Mouse (Mus musculus): ENCODE measurements around the gene Acy3.
A peak's percentile ranks its signal among the peaks of the same experiment; 100 is the strongest.
"Not testable (repeated sequence)": the region's sequence is repeated elsewhere in the genome, so short reads cannot be mapped to it uniquely, and the experiment has no call there.

The Acy3 gene

DNA sequence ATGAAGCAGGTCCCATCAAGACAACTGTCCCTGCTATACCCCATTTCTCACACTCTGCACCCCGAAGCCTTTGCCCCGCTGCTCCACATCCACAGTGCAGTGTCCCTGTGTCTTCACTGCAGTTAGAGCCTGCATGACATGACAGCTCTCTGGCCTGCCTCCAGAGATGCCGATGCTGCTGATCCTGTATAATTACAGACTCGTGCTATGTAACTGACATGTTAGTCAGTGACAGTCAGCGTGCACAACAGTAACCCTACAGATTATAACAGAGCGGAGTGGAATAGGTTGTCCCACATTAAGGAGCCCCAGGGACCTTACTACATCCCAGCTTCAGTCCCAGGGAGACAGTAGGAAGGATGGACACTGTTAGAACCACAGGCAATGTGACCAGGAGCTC, 11.8 kb upstream of the Acy3 start:
- not testable (repeated sequence) for DNase-seq (ENCODE audit: low read depth)

DNA sequence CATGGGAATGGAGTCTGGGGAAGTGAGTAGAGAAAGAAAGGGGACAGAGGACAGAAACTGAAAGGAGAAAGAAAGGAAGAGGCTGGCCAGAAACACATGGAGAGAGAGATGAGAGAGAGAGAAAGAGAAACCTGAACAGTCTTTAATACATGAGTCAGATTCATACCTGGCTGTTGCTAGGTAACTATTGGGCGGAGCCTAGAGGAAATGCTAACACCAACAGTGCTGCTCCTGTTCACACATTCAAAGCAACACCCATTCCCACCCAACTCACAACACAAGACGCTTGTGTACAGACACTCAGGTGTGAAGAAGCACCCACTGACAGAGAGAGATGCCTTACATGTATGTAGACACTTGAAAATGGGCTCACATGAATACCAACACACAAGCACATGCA, 10.5 kb upstream of the Acy3 start:
- DNase-seq (ENCODE audit: low read depth): no peak

GRCm38 (mm10) chr19:3980309-3980708, 6.1 kb upstream of the Acy3 start:
- peak; percentile 81 for DNase-seq (ENCODE audit: low read depth)

DNA sequence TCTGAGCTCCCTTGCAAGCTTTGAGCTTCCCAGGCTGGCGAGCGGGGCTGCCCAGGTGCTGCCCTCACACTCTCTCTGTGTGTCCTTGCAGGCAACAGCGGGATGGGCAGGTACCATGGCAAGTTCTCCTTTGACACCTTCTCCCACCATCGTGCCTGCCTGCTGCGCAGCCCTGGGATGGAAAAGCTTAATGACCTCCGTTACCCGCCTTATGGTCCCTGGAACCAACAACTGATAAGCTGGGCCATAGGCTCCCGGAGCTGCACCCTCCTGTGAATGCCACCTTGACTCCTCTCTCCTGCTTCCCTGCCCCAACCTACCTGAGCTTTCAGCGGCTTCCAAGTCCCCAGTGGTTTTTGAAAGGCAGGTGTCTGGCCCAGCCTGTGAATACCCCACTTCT, 5.5 kb upstream of the Acy3 start:
- DNase-seq (ENCODE audit: low read depth): no peak

- DNase-seq (ENCODE audit: low read depth): no peak
Observed at GRCm38 (mm10) chr19:3983527-3984200, 2.7 kb upstream of the Acy3 start.

GRCm38 (mm10) chr19:3985261-3985681, 1.1 kb upstream of the Acy3 start:
- DNase-seq (ENCODE audit: low read depth): no peak

- no peak for DNase-seq (ENCODE audit: low read depth)
Observed at GRCm38 (mm10) chr19:3988066-3988465, 1.7 kb downstream of the Acy3 start.

DNA sequence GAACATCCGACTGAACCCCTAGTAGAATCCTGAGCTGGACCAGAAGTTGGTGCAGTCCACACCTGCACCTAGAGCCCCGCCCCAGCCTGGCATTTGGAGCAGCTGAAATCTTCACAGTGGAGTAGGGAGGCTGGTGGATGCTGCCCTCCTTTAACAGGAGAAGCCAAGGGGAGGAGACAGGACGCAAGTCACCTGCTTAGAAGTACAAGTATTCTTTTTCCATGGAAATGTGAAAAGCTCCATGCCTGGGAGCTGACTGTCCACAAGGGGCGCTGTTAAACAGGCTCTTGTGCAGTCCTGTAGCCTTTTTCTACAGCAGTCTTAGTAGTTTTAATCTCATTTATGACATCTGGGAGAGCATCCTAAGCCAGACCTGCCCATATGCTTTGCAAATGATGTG, 2.4 kb downstream of the Acy3 start:
- no peak for DNase-seq (ENCODE audit: low read depth)

GRCm38 (mm10) chr19:3990804-3991203, 4.4 kb downstream of the Acy3 start:
- no peak for DNase-seq (ENCODE audit: low read depth)

- DNase-seq (ENCODE audit: low read depth): no peak
Observed at GRCm38 (mm10) chr19:3991562-3991961, 5.2 kb downstream of the Acy3 start.

DNA sequence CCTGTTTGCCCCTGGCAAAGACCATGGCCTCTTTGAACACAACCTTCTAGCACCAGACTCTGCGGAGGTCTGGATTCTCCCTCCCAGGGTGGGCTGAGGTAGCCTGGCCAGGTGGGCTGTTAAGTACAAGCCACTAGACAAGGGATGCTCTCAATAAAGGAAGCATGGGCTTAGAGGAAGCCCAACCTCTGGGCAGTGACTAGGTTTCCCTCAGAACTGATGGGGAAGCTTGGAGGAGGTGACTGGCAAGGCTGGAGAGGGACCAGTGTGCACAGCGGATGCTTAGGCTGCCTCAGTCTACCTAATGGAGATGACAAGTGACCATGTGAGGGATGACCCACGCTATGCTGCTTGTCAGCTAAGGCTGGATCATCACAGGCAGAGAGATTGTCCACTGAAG, 5.6 kb downstream of the Acy3 start:
- DNase-seq (ENCODE audit: low read depth): no peak

- no peak for DNase-seq (ENCODE audit: low read depth)
Observed at GRCm38 (mm10) chr19:3992416-3992815, 6.0 kb downstream of the Acy3 start, which contains the start of gene Tbx10. Gene Tbx10, plus strand, starts transcription at chr19:3992752.

DNA sequence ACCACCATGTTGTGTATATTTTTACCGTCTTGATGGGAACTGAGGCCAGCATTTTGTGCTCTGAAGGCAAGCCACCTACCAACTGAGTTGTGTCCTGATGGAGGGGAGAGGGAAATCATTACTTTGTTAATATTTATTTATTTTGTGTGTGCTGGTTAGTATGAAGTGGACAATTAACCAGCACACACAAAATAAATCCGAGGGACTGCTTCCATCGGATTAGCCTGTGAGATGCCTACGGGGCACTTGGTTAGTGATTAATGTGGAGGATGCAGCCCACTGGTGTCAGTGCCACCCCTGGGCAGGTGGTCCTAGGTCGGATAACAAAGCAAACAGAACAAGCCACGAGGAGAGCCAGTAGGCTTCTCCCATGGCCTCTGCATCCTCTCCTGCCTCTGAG, 8.6 kb downstream of the Acy3 start:
- DNase-seq (ENCODE audit: low read depth): no peak

DNA sequence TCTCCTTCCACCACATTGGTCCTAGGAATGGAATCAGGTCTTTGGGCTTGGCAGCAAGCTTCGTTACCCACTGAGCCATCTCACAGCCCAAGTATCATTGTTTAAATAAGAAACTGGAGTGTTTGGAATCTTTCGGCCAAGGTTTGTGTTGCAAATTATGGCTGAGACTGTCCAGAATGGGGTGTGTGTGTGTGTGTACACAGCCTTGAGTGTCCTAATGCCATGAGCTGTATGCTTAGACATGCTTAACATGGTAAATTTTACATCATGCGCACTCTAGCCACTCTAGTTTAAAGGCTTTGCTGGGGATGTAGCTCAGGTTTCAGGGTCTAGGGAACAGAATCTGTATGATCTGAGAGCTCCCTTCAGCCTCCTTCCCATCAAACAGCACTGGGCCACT, 9.1 kb downstream of the Acy3 start:
- DNase-seq (ENCODE audit: low read depth): no peak

GRCm38 (mm10) chr19:3996106-3996505, 9.7 kb downstream of the Acy3 start:
- no peak for DNase-seq (ENCODE audit: low read depth)

GRCm38 (mm10) chr19:3996747-3997146, 10.4 kb downstream of the Acy3 start:
- no peak for DNase-seq (ENCODE audit: low read depth)

- DNase-seq (ENCODE audit: low read depth): no peak
Observed at GRCm38 (mm10) chr19:3997231-3997630, 10.9 kb downstream of the Acy3 start.

- no peak for DNase-seq (ENCODE audit: low read depth)
Observed at GRCm38 (mm10) chr19:3998335-3998734, 12.0 kb downstream of the Acy3 start.

GRCm38 (mm10) chr19:3999121-3999730, 12.9 kb downstream of the Acy3 start:
- no peak for DNase-seq (ENCODE audit: low read depth)

DNA sequence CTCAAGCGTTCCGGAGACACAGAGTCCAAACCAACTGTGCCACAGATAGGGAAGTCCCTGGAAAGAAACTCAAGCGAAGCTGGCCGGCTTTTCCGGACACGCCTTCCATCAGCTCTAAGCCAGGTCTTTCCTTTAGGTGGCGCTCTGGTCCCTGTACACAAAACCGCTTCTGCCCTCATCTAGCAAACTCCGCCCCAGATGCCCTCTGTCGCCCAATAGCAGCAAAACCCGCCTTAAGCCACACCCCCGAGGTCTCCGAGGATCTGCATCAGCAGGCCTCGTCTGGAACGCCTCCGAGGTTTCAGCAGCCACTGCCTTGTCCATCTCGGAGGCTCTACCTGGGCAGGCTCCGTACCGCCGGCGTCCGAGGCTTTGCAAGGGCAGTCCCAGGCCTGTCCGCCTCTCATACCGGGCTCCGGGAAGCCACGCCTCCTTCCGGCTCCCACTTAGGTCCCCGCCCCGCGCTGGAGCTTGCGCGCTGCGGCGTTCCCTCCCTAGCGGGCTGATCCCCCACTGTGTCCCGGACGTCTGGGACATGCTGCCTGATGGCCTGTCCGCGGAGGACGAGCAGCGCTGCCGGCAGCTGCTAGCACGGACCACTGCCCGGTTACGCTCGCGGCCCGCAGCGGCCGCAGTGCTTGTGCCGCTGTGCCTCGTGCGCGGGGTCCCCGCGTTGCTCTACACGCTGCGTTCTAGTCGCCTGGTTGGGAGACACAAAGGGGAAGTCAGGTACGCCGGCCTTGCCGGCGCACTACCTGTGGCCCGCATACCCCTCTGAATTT, 13.9 kb downstream of the Acy3 start, which contains the start of the genes Nudt8 and Gm49405:
TSS of gene Nudt8 (plus strand) at position 462 of the 782 bp plus-strand sequence.
TSS of gene Gm49405 (plus strand) at position 508 of the 782 bp plus-strand sequence.
- peak; percentile 98 for DNase-seq (ENCODE audit: low read depth)

DNA sequence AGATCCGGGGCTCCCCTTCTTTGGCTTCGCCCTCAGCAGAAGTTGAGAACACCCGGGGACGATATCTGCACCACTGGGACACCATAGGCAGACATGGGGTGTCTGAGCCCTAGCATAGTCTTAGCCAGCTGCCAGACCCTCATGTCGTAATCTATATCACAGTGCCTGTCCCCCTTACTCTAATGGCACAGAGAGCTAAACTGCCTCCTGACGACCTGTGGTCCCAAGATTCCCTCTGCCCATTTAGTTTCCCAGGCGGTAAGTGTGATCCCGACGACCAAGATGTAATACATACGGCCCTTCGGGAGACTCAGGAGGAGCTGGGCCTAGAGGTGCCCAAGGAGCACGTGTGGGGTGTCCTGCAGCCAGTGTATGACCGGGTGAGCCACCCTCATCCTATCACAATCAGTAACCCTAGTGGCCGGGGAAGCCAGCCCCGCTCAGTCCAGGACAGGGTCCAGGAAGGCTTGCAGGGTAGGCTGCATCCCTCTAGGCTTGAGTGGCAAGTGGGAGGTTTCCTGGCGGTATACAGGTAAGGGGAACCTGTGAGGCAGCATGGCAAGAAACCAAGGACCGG, 14.7 kb downstream of the Acy3 start:
- no peak for DNase-seq (ENCODE audit: low read depth)

DNA sequence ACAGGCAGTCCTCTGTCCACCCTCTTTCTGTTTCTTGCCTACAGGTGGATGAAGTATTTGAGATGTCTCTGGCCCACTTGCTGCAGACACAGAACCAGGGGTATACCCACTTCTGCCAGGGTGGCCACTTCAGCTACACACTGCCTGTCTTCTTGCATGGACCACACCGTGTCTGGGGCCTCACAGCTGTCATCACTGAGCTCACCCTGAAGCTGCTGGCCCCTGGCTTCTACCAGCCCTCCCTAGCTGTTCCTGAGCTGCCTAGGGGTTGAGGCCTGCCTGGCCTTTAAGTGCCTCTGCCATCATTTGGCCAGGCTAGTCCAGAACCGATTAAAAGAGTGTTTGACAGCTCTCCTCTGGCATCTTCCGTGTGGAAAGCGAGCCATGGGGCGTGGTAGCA, 15.4 kb downstream of the Acy3 start:
- no peak for DNase-seq (ENCODE audit: low read depth)

GRCm38 (mm10) chr19:4003112-4003511, 16.7 kb downstream of the Acy3 start, which contains the start of gene Doc2g:
Gene Doc2g, plus strand, starts transcription at chr19:4003313.
- DNase-seq (ENCODE audit: low read depth): no peak

All from c-Kit-positive CD71-positive TER-119-negative erythroid progenitor cells, embryonic 14.5 days (primary cell).